Mouse (Mus musculus) neural tube, embryonic 12.5 days (tissue): ENCODE data around the gene Fam189b. TPM values are rescaled to one million over a fixed set of nuclear protein-coding genes. Genes with fewer than 3 reads are reported as not detected.
A peak's percentile ranks its signal among the peaks of the same experiment; 100 is the strongest.

Source experiments
- ATAC-seq: fragments of 200-750 bp; cut with Nextera tagmentation; 2 replicates; pipeline ENCODE4 v1.8.0; 2017; ENCODE audit warnings: low read depth, mild to moderate bottlenecking, moderate TSS enrichment, moderate library complexity; ENCODE audit not compliant: low FRiP score
- H3K27ac ChIP-seq: fragments of 300-500 bp; sonication (generic); 2 replicates; pipeline ENCODE4 v1.5.1; 2016
- H3K27me3 ChIP-seq: fragments of 300-500 bp; sonication (generic); replicated peaks from 2 replicates; pipeline ENCODE4 v1.6.1; 2016; ENCODE audit warnings: mild to moderate bottlenecking
- H3K36me3 ChIP-seq: fragments of 300-500 bp; sonication (generic); 2 replicates; pipeline ENCODE4 v1.6.1; 2016; ENCODE audit warnings: mild to moderate bottlenecking
- H3K4me1 ChIP-seq: fragments of 300-500 bp; sonication (generic); 2 replicates; pipeline ENCODE4 v1.6.1; 2016
- H3K4me2 ChIP-seq: fragments of 300-500 bp; sonication (generic); replicated peaks from 2 replicates; pipeline ENCODE4 v1.6.1; 2016; ENCODE audit warnings: mild to moderate bottlenecking
- H3K4me3 ChIP-seq: fragments of 300-500 bp; sonication (generic); 2 replicates; pipeline ENCODE4 v1.5.1; 2016
- H3K9ac ChIP-seq: fragments of 300-500 bp; sonication (generic); 2 replicates; pipeline ENCODE4 v1.6.1; 2016; ENCODE audit warnings: mild to moderate bottlenecking
- H3K9me3 ChIP-seq: fragments of 300-500 bp; sonication (generic); 2 replicates; pipeline ENCODE4 v1.6.1; 2016; ENCODE audit warnings: mild to moderate bottlenecking
- WGBS: fragments of 180-500 bp; shearing (Covaris S2); methylation state at CpG from one replicate; pipeline ENCODE4 v1.1.7; 2016; 5-methylcytosine and 5-hydroxymethylcytosine counted together
- polyA plus RNA-seq: library from polyadenylated mRNA; unstranded; fragments of >200 nt; fragmentation: Nextera tagmentation; extraction: Ambion mirVana; gene quantifications from 2 replicates; pipeline ENCODE4 v1.2.1, GENCODE M21; 2016

Gene Fam189b
- polyA plus RNA-seq, 1 experiment from 2014 or later, result 42.5 TPM

DNA sequence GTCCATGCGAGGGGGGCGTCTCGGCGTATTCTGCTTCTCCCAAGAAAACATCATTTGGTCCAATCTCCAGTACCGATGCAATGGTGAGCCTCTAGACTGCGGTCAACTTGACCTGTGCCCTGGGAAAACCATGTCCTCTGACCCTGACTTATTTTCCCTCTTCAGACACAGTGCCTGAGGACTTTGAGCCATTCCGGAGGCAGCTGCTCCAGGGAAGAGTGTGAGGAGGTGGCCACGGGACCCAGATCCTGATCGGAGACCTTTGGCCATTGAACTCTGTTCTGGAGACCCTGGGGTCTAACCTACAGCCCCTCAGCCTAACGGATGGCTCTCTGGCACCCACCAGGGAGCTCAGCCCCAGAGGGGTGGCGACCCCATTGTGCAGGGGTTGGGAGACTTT is 43.4 kb downstream of the Fam189b start:
- Histone ChIP-seq H3K27me3 (no peaks in the 10 kb centered on the region; the same call in 1 of the 2 replicates), H3K9me3 (no peaks in the 10 kb centered on the region), H3K4me1 (peaks cover 65% of the 10 kb centered on the region), H3K9ac (peak overlapping the region; percentile 77), H3K27ac (peak overlapping the region; percentile 80), H3K4me2 (peak overlapping the region; percentile 85), H3K36me3 (peaks cover 22% of the 10 kb centered on the region), H3K4me3 (peak overlapping the region; percentile 64)
- 3% methylated on average over 11 of the region's 11 CpGs for WGBS
- ATAC-seq, result 0 out of 2 replicates have a peak, but pooled peaks have one; percentile 1

GRCm38 (mm10) chr3:89226900-89227299 is 44.0 kb downstream of the Fam189b start, which contains the start of gene Mtx1:
Mtx1 (minus strand) TSS chr3:89227088.
- Histone ChIP-seq H3K27me3 (no peaks in the 10 kb centered on the region; the same call in 1 of the 2 replicates), H3K4me1 (peaks cover 65% of the 10 kb centered on the region), H3K4me3 (peak within 1 kb of the TSS; percentile 64), H3K9ac (peak within 1 kb of the TSS; percentile 77), H3K36me3 (peaks cover 22% of the 10 kb centered on the region), H3K27ac (peak within 1 kb of the TSS; percentile 80), H3K4me2 (peak within 1 kb of the TSS; percentile 85), H3K9me3 (no peaks in the 10 kb centered on the region)
- ATAC-seq, result peak; percentile 4; the same call in 1 of the 2 replicates
- 2% methylated on average over 21 of the region's 21 CpGs for WGBS

- Histone ChIP-seq H3K4me1 (peaks cover 65% of the 10 kb centered on the region), H3K4me3 (peak overlapping the region; percentile 64), H3K4me2 (peak overlapping the region; percentile 85), H3K9me3 (no peaks in the 10 kb centered on the region), H3K36me3 (peaks cover 21% of the 10 kb centered on the region), H3K9ac (peak overlapping the region; percentile 77), H3K27ac (peak overlapping the region; percentile 80), H3K27me3 (no peaks in the 10 kb centered on the region; the same call in 1 of the 2 replicates)
- peak; percentile 69 for ATAC-seq
- WGBS, result 2% methylated on average over 41 of the region's 41 CpGs
Measured at GRCm38 (mm10) chr3:89227307-89228179, 44.6 kb downstream of the Fam189b start.

- Histone ChIP-seq H3K27me3 (no peaks in the 10 kb centered on the region; the same call in 1 of the 2 replicates), H3K4me2 (peak overlapping the region; percentile 85), H3K4me1 (peaks cover 59% of the 10 kb centered on the region), H3K9ac (0 out of 2 replicates have a peak overlapping the region, but pooled peaks have one; percentile 17), H3K36me3 (peaks cover 15% of the 10 kb centered on the region), H3K27ac (no peak overlapping the region), H3K9me3 (no peaks in the 10 kb centered on the region), H3K4me3 (peak overlapping the region; percentile 64)
- ATAC-seq, result peak; percentile 26; the same call in 1 of the 2 replicates
- under 1% methylated on average over 20 of the region's 20 CpGs for WGBS
Measured at GRCm38 (mm10) chr3:89228180-89228549, 45.2 kb downstream of the Fam189b start.

- ATAC-seq, result no peak
Measured at GRCm38 (mm10) chr3:89228836-89229235, 45.9 kb downstream of the Fam189b start, which contains the start of gene Muc1. Muc1 (plus strand) TSS chr3:89229057.

DNA sequence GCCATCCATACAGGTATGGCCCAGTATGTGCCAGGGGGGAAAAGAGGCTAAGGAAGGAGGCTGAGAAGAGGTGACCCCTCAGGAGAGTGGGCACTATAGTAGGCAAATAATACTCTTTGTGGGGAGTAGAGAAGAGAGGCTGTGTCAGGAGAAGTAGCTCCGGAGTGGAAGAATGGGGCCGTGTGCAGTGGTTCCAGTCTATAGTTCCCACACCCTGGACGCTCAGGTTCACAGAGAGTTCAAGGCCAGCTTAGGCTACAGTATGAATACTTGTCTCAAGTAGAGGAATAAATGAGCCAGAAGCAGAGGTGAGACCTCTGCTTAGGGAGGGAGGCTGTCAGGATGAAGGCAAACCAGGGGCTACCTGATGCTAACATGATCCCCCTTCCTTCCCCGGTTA is 46.3 kb downstream of the Fam189b start:
- no peak for ATAC-seq
- WGBS, result 60% methylated on average over 4 of the region's 4 CpGs
- H3K4me2 ChIP-seq, result peak overlapping the region; percentile 85; the same call in 1 of the 2 replicates

More at GRCm38 (mm10) chr3:89228836-89229235, 45.9 kb downstream of the Fam189b start, which contains the start of gene Muc1:
- 0 out of 2 replicates have a peak within 1 kb of the TSS, but pooled peaks have one; percentile 17 for H3K9ac ChIP-seq
- H3K9me3 ChIP-seq, result no peaks in the 10 kb centered on the region
- H3K36me3 ChIP-seq, result peaks cover 15% of the 10 kb centered on the region
- H3K4me2 ChIP-seq, result peak within 1 kb of the TSS; percentile 85
- no peak within 1 kb of the TSS; the same call in 1 of the 2 replicates for H3K27ac ChIP-seq
- 32% methylated on average over 10 of the region's 10 CpGs for WGBS
- no peaks in the 10 kb centered on the region; the same call in 1 of the 2 replicates for H3K27me3 ChIP-seq
- peak within 1 kb of the TSS; percentile 64 for H3K4me3 ChIP-seq
- H3K4me1 ChIP-seq, result peaks cover 52% of the 10 kb centered on the region

DNA sequence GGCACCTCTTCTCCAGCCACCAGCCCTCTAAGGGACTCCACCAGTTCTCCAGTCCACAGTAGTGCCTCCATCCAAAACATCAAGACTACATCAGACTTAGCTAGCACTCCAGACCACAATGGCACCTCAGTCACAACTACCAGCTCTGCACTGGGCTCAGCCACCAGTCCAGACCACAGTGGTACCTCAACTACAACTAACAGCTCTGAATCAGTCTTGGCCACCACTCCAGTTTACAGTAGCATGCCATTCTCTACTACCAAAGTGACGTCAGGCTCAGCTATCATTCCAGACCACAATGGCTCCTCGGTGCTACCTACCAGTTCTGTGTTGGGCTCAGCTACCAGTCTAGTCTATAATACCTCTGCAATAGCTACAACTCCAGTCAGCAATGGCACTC is 47.6 kb downstream of the Fam189b start:
- H3K9ac ChIP-seq, result no peak overlapping the region
- H3K27me3 ChIP-seq, result no peaks in the 10 kb centered on the region; the same call in 1 of the 2 replicates
- H3K4me2 ChIP-seq, result no peak overlapping the region
- no peaks in the 10 kb centered on the region for H3K9me3 ChIP-seq
- peaks cover 36% of the 10 kb centered on the region for H3K4me1 ChIP-seq
- H3K4me3 ChIP-seq, result no peak overlapping the region
- H3K36me3 ChIP-seq, result peaks cover 23% of the 10 kb centered on the region
- ATAC-seq, result no peak
- H3K27ac ChIP-seq, result no peak overlapping the region
- 86% methylated on average over 2 of the region's 2 CpGs for WGBS

More for the DNA sequence above, 46.3 kb downstream of the Fam189b start:
- no peak overlapping the region for H3K4me3 ChIP-seq
- H3K27ac ChIP-seq, result no peak overlapping the region
- H3K9ac ChIP-seq, result no peak overlapping the region
- peaks cover 47% of the 10 kb centered on the region for H3K4me1 ChIP-seq
- no peaks in the 10 kb centered on the region; the same call in 1 of the 2 replicates for H3K27me3 ChIP-seq
- H3K9me3 ChIP-seq, result no peaks in the 10 kb centered on the region
- H3K36me3 ChIP-seq, result peaks cover 15% of the 10 kb centered on the region

DNA sequence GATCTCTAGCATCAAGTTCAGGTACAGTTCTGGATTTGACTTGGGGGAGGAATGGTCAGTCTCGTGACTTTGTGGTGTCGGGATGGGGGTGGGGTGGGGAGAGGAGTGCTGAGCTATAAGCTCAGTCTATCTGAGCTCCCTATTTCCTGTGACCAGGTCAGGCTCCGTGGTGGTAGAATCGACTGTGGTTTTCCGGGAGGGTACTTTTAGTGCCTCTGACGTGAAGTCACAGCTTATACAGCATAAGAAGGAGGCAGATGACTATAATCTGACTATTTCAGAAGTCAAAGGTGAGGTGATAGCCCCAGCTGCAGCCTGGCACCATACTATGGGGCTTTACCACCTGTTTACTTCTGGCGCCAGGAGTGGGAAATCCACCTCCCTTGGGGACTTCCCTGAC is 48.4 kb downstream of the Fam189b start:
- no peak overlapping the region for H3K27ac ChIP-seq
- no peaks in the 10 kb centered on the region; the same call in 1 of the 2 replicates for H3K27me3 ChIP-seq
- no peak for ATAC-seq
- H3K9ac ChIP-seq, result no peak overlapping the region
- WGBS, result 82% methylated on average over 7 of the region's 7 CpGs
- H3K4me2 ChIP-seq, result no peak overlapping the region
- no peak overlapping the region for H3K4me3 ChIP-seq
- H3K4me1 ChIP-seq, result peaks cover 28% of the 10 kb centered on the region
- H3K36me3 ChIP-seq, result peaks cover 31% of the 10 kb centered on the region
- H3K9me3 ChIP-seq, result no peaks in the 10 kb centered on the region

GRCm38 (mm10) chr3:89231772-89232275 is 48.9 kb downstream of the Fam189b start:
- H3K27ac ChIP-seq, result no peak overlapping the region

DNA sequence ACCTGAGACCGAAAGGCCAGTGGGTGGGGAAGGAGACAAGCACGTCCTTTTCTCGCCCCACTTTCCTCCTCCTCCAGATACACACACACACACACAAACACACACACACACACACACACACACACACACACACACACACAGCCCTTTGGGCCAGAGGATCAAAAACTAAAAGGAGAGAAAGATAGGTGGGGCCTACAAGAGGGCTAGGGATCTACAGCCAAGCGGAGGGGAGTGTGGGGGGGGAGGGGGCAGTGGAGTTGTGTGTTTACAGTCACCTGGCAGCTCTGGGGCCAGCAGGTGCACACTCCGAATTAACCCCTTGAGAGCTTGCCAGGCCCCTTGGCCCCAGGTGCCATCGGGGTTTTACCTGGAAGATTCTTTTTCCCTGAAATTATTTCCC is 49.7 kb downstream of the Fam189b start:
- H3K36me3 ChIP-seq, result peaks cover 41% of the 10 kb centered on the region

More at GRCm38 (mm10) chr3:89231772-89232275, 48.9 kb downstream of the Fam189b start:
- H3K36me3 ChIP-seq, result peaks cover 35% of the 10 kb centered on the region
- H3K4me2 ChIP-seq, result no peak overlapping the region
- WGBS, result 77% methylated on average over 16 of the region's 16 CpGs
- no peaks in the 10 kb centered on the region for H3K9me3 ChIP-seq
- ATAC-seq, result no peak
- H3K4me1 ChIP-seq, result peaks cover 23% of the 10 kb centered on the region
- H3K27me3 ChIP-seq, result no peaks in the 10 kb centered on the region; the same call in 1 of the 2 replicates
- H3K4me3 ChIP-seq, result no peak overlapping the region
- H3K9ac ChIP-seq, result no peak overlapping the region

GRCm38 (mm10) chr3:89233562-89234110 is 50.7 kb downstream of the Fam189b start:
- peaks cover 51% of the 10 kb centered on the region for H3K36me3 ChIP-seq

More for the DNA sequence above, 49.7 kb downstream of the Fam189b start:
- Histone ChIP-seq H3K4me1 (peaks cover 17% of the 10 kb centered on the region), H3K27me3 (no peaks in the 10 kb centered on the region; the same call in 1 of the 2 replicates), H3K27ac (no peak overlapping the region), H3K9ac (no peak overlapping the region), H3K4me2 (no peak overlapping the region), H3K9me3 (no peaks in the 10 kb centered on the region), H3K4me3 (no peak overlapping the region)
- 73% methylated on average over 6 of the region's 6 CpGs for WGBS
- no peak for ATAC-seq

More at GRCm38 (mm10) chr3:89233562-89234110, 50.7 kb downstream of the Fam189b start:
- WGBS, result 87% methylated on average over 14 of the region's 14 CpGs
- Histone ChIP-seq H3K27me3 (no peaks in the 10 kb centered on the region; the same call in 1 of the 2 replicates), H3K4me2 (no peak overlapping the region), H3K27ac (no peak overlapping the region), H3K9ac (no peak overlapping the region), H3K4me3 (no peak overlapping the region), H3K4me1 (peaks cover 8% of the 10 kb centered on the region), H3K9me3 (no peaks in the 10 kb centered on the region)
- ATAC-seq, result no peak
